Mouse (Mus musculus) lung, embryonic 14.5 days (tissue): ENCODE results near the gene Cnot10. TPM values are rescaled to one million over a fixed set of nuclear protein-coding genes. Genes with fewer than 3 reads are reported as not detected.
A peak's percentile ranks its signal among the peaks of the same experiment; 100 is the strongest.

Source experiments
- ATAC-seq: fragments of 200-750 bp; cut with Nextera tagmentation; 2 replicates; pipeline ENCODE4 v1.8.0; 2017; ENCODE audit warnings: mild to moderate bottlenecking, moderate TSS enrichment, moderate library complexity; ENCODE audit not compliant: insufficient read depth
- DNase-seq: peaks from one replicate; pipeline ENCODE4 v3.0.0-alpha.2; 2015
- H3K27ac ChIP-seq: fragments of 300-500 bp; sonication (generic); 2 replicates; pipeline ENCODE4 v1.5.1; 2014; ENCODE audit warnings: low read depth, mild to moderate bottlenecking, moderate library complexity
- H3K27me3 ChIP-seq: fragments of 300-500 bp; sonication (generic); 2 replicates; pipeline ENCODE4 v1.6.1; 2014; ENCODE audit warnings: low read length, control low read depth; ENCODE audit not compliant: insufficient read depth
- H3K36me3 ChIP-seq: fragments of 300-500 bp; sonication (generic); 2 replicates; pipeline ENCODE4 v1.6.1; 2014; ENCODE audit warnings: control low read depth; ENCODE audit not compliant: insufficient read depth
- H3K4me1 ChIP-seq: fragments of 300-500 bp; sonication (generic); 2 replicates; pipeline ENCODE4 v1.6.1; 2014; ENCODE audit warnings: antibody characterized with exemption, control low read depth; ENCODE audit not compliant: insufficient read depth
- H3K4me2 ChIP-seq: fragments of 300-500 bp; sonication (generic); 2 replicates; pipeline ENCODE4 v1.6.1; 2014; ENCODE audit warnings: mild to moderate bottlenecking
- H3K4me3 ChIP-seq: fragments of 300-500 bp; sonication (generic); 2 replicates; pipeline ENCODE4 v1.5.1; 2014; ENCODE audit warnings: low read depth, low read length
- H3K9ac ChIP-seq: fragments of 300-500 bp; sonication (generic); 2 replicates; pipeline ENCODE4 v1.6.1; 2014
- H3K9me3 ChIP-seq: fragments of 300-500 bp; sonication (generic); 2 replicates; pipeline ENCODE4 v1.6.1; 2016; ENCODE audit warnings: low read depth, low read length, control low read depth
- CTCF ChIP-seq: IDR thresholded peaks from 2 replicates; pipeline ENCODE4 v1.5.1; 2016; ENCODE audit warnings: antibody characterized with exemption, low read depth
- WGBS: fragments of 180-500 bp; shearing (Covaris S2); extraction: QIAGEN DNeasy Blood & Tissue Kit; methylation state at CpG from one replicate; pipeline ENCODE4 v1.1.7; 2014; 5-methylcytosine and 5-hydroxymethylcytosine counted together
- polyA plus RNA-seq: library from polyadenylated mRNA; unstranded; fragments of >200 nt; fragmentation: Nextera tagmentation; extraction: Ambion mirVana; gene quantifications from 2 replicates; pipeline ENCODE4 v1.2.1, GENCODE M21; 2014

Cnot10 gene
- polyA plus RNA-seq, 1 experiment from 2014 or later, result 66.6 TPM

- peak; percentile 89 for DNase-seq
- Histone ChIP-seq H3K27me3 (no peaks in the 10 kb centered on the region), H3K4me2 (peak overlapping the region; percentile 87), H3K36me3 (peaks cover 26% of the 10 kb centered on the region), H3K9ac (peak overlapping the region; percentile 58), H3K9me3 (no peaks in the 10 kb centered on the region), H3K4me1 (no peaks in the 10 kb centered on the region), H3K4me3 (peak overlapping the region; percentile 44), H3K27ac (peak overlapping the region; percentile 86)
- peak; percentile 93 for TF ChIP-seq CTCF
- under 1% methylated on average over 23 of the region's 23 CpGs for WGBS
- peak; percentile 76 for ATAC-seq
These were observed 56.2 kb downstream of the Cnot10 start for GRCm38 (mm10) chr9:114583812-114584182.

- 25% methylated on average over 11 of the region's 11 CpGs for WGBS
- no peak for TF ChIP-seq CTCF
- H3K27ac ChIP-seq, result no peak overlapping the region
- H3K36me3 ChIP-seq, result no peaks in the 10 kb centered on the region
- no peak overlapping the region for H3K9ac ChIP-seq
- H3K4me1 ChIP-seq, result no peaks in the 10 kb centered on the region
- DNase-seq (no peak), ATAC-seq (no peak)
- H3K9me3 ChIP-seq, result no peaks in the 10 kb centered on the region
- no peak overlapping the region for H3K4me2 ChIP-seq
- H3K4me3 ChIP-seq, result no peak overlapping the region
- H3K27me3 ChIP-seq, result no peaks in the 10 kb centered on the region
These were observed 61.3 kb downstream of the Cnot10 start for GRCm38 (mm10) chr9:114578646-114579045.

DNA sequence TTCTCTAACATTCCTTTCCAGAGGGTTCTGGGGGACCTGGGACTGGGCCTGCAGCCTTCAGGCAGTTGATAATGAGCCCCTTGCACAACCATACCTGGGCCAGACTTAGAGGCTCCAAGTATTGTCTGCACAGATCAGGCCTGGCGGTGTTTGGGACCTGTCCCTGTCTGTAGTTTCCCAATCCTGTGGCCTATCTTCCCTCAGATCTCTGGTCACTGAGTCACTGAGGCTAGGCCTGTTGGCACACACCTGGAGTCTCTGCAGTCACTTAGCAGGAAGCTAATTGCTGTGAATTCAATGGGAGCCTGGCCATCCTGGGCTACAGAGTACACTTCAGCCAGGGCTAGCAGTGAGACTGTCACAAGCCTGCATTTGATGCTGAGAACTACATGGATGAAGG lies 64.0 kb downstream of the Cnot10 start:
- Histone ChIP-seq H3K27ac (no peak overlapping the region), H3K27me3 (no peaks in the 10 kb centered on the region), H3K4me2 (no peak overlapping the region), H3K4me3 (no peak overlapping the region), H3K4me1 (no peaks in the 10 kb centered on the region), H3K36me3 (no peaks in the 10 kb centered on the region), H3K9me3 (no peaks in the 10 kb centered on the region), H3K9ac (no peak overlapping the region)
- DNase-seq, result no peak
- ATAC-seq, result no peak
- WGBS, result 74% methylated on average over 1 of the region's 1 CpGs
- no peak for TF ChIP-seq CTCF

DNA sequence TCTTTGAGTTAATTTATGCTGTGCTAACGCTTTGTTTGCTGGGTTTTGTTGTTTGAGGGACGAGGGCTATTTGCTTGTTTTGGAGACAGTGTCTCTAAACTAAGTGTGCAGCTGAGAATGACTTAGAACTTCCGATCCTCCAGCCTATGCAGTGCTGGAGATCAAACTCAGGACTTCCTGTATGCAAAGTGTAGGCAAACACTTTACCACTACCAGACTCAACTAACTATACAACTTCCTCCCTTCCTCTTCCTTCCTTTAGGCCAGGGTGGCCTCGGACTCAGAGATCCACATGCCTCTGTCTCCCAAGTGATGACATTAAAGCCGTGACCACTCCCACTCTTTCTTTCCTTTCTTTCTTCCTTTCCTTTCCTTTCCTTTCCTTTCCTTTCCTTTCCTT lies 66.5 kb downstream of the Cnot10 start:
- no peak overlapping the region for H3K4me2 ChIP-seq
- H3K9ac ChIP-seq, result no peak overlapping the region
- no peaks in the 10 kb centered on the region for H3K36me3 ChIP-seq
- H3K9me3 ChIP-seq, result no peaks in the 10 kb centered on the region
- 40% methylated on average over 5 of the region's 5 CpGs for WGBS
- no peaks in the 10 kb centered on the region for H3K27me3 ChIP-seq
- no peaks in the 10 kb centered on the region for H3K4me1 ChIP-seq
- H3K4me3 ChIP-seq, result no peak overlapping the region
- DNase-seq, result no peak
- no peak overlapping the region for H3K27ac ChIP-seq
- TF ChIP-seq CTCF, result no peak
- ATAC-seq, result no peak

DNA sequence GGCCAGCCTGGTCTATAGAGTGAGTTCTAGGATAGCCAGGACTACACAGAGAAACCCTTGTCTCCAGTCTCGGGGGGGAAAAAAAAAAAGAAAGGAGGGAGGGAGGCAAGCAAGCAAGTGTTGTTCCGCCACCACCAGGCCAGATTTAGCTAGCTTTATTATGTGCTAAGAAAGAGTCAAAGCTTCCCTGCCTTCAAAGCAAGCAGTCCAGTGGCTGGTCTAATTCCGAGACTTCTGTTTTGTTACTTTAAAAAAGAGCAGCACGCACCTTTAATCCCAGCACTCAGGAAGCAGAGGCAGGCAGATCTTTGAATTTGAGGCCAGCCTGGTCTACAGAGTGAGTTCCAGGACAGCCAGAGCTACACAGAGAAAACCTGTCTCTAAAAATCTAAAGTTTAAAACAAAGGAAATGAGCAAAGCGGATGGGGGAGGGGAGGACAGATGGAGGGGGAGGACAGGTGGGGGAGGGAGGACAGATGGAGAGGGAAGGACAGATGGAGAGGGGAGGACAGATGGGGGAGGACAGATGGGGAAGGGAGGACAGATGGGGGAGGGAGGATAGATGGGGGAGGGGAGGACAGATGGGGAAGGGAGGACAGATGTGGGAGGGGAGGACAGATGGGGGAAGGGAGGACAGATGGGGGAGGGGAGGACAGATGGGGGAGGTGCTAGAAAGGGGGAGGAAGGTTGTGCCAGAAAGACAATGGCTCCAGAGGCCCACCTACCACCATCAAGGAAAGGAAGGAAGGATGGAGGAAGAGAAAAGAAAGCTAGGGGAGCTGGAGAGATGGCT lies 71.1 kb downstream of the Cnot10 start:
- DNase-seq (no peak), ATAC-seq (no peak)
- no peaks in the 10 kb centered on the region for H3K36me3 ChIP-seq
- H3K27ac ChIP-seq, result no peak overlapping the region
- no peak overlapping the region for H3K4me3 ChIP-seq
- TF ChIP-seq CTCF, result no peak
- no peaks in the 10 kb centered on the region for H3K4me1 ChIP-seq
- no peaks in the 10 kb centered on the region for H3K27me3 ChIP-seq
- H3K9ac ChIP-seq, result no peak overlapping the region
- WGBS, result 80% methylated on average over 5 of the region's 5 CpGs
- no peak overlapping the region for H3K4me2 ChIP-seq
- H3K9me3 ChIP-seq, result no peaks in the 10 kb centered on the region

DNA sequence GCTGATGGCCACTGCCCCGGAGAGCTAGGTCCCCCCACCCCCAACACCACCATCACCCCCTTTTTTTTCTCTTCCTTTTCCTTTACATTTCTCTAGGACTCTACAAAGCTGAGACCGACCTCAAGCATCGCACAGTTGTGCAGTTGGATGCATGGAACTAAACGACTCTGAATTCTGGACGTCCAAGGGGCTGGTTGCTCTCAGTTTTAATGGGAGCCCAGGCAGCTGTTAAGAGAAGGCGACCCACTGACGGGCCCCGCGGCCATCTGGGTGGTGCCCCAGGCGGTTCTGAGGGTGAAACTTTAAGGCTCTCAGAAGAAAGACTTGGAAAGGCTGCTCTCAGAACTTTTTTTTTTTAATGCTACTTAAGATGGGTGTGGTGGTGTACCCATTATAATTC lies 75.3 kb downstream of the Cnot10 start:
- peak overlapping the region; percentile 71 for H3K4me3 ChIP-seq
- ATAC-seq, result 0 out of 2 replicates have a peak, but pooled peaks have one; percentile 12
- peaks cover 19% of the 10 kb centered on the region for H3K27me3 ChIP-seq
- H3K4me1 ChIP-seq, result 0 out of 2 replicates have a peak, but pooled peaks cover 3% of the 10 kb centered on the region
- peak overlapping the region; percentile 93 for H3K27ac ChIP-seq
- DNase-seq, result peak; percentile 53
- H3K4me2 ChIP-seq, result peak overlapping the region; percentile 88
- peak overlapping the region; percentile 86 for H3K9ac ChIP-seq
- no peaks in the 10 kb centered on the region for H3K9me3 ChIP-seq
- no peaks in the 10 kb centered on the region for H3K36me3 ChIP-seq
- TF ChIP-seq CTCF, result no peak
- WGBS, result under 1% methylated on average over 10 of the region's 10 CpGs

- TF ChIP-seq CTCF, result no peak
- DNase-seq (peak; percentile 68), ATAC-seq (peak; percentile 39)
- Histone ChIP-seq H3K27ac (peak within 1 kb of the TSS; percentile 93), H3K4me1 (peaks cover 3% of the 10 kb centered on the region; the same call in 1 of the 2 replicates), H3K9ac (peak within 1 kb of the TSS; percentile 86), H3K36me3 (no peaks in the 10 kb centered on the region), H3K27me3 (peaks cover 21% of the 10 kb centered on the region), H3K4me3 (peak within 1 kb of the TSS; percentile 71), H3K9me3 (no peaks in the 10 kb centered on the region), H3K4me2 (peak within 1 kb of the TSS; percentile 88)
- WGBS, result under 1% methylated on average over 91 of the region's 91 CpGs
These were observed 76.0 kb downstream of the Cnot10 start, which contains the start of gene Trim71 for GRCm38 (mm10) chr9:114563761-114564606. Gene Trim71 (minus strand): TSS chr9:114564369.
